Mouse (Mus musculus) hindbrain, embryonic 16.5 days (tissue): ENCODE measurements around the gene Mettl21a. TPM values are rescaled to one million over a fixed set of nuclear protein-coding genes. Genes with fewer than 3 reads are reported as not detected.
"Not testable (repeated sequence)": the region's sequence is repeated elsewhere in the genome, so short reads cannot be mapped to it uniquely, and the experiment has no call there.

Source experiments
- ATAC-seq: fragments of 200-750 bp; cut with Nextera tagmentation; 2 replicates; pipeline ENCODE4 v1.8.0; 2017; ENCODE audit warnings: moderate TSS enrichment, moderate library complexity
- H3K27ac ChIP-seq: fragments of 300-500 bp; sonication (generic); 2 replicates; pipeline ENCODE4 v1.5.1; 2014; ENCODE audit warnings: low read depth, mild to moderate bottlenecking, control low read depth, low read length, moderate library complexity
- H3K27me3 ChIP-seq: fragments of 300-500 bp; sonication (generic); replicated peaks from 2 replicates; pipeline ENCODE4 v1.6.1; 2014; ENCODE audit warnings: low read length; ENCODE audit not compliant: control insufficient read depth, insufficient read depth
- H3K36me3 ChIP-seq: fragments of 300-500 bp; sonication (generic); 2 replicates; pipeline ENCODE4 v1.6.1; 2014; ENCODE audit warnings: mild to moderate bottlenecking, low read length, moderate library complexity, mixed read lengths; ENCODE audit not compliant: control insufficient read depth, insufficient read depth
- H3K4me1 ChIP-seq: fragments of 300-500 bp; sonication (generic); 2 replicates; pipeline ENCODE4 v1.6.1; 2014; ENCODE audit warnings: low read depth, low read length; ENCODE audit not compliant: control insufficient read depth, insufficient read depth
- H3K4me2 ChIP-seq: fragments of 300-500 bp; sonication (generic); 2 replicates; pipeline ENCODE4 v1.6.1; 2014; ENCODE audit warnings: mild to moderate bottlenecking, low read length, control low read depth, moderate library complexity
- H3K4me3 ChIP-seq: fragments of 300-500 bp; sonication (generic); 2 replicates; pipeline ENCODE4 v1.5.1; 2014; ENCODE audit warnings: mild to moderate bottlenecking, low read length, control low read depth, moderate library complexity
- H3K9ac ChIP-seq: fragments of 300-500 bp; sonication (generic); 2 replicates; pipeline ENCODE4 v1.6.1; 2014; ENCODE audit warnings: low read depth, mild to moderate bottlenecking, control low read depth, low read length, moderate library complexity
- H3K9me3 ChIP-seq: fragments of 300-500 bp; sonication (generic); 2 replicates; pipeline ENCODE4 v1.6.1; 2014; ENCODE audit warnings: mild to moderate bottlenecking, low read length, moderate library complexity; ENCODE audit not compliant: control insufficient read depth
- WGBS: fragments of 180-500 bp; shearing (Covaris S2); extraction: QIAGEN DNeasy Blood & Tissue Kit; methylation state at CpG from one replicate; pipeline ENCODE4 v1.1.7; 2014; 5-methylcytosine and 5-hydroxymethylcytosine counted together
- polyA plus RNA-seq: library from polyadenylated mRNA; unstranded; fragments of >200 nt; fragmentation: Nextera tagmentation; extraction: Ambion mirVana; gene quantifications from 2 replicates; pipeline ENCODE4 v1.2.1, GENCODE M21; 2015

Gene Mettl21a
- polyA plus RNA-seq, 1 experiment from 2014 or later = 17.9 TPM

DNA sequence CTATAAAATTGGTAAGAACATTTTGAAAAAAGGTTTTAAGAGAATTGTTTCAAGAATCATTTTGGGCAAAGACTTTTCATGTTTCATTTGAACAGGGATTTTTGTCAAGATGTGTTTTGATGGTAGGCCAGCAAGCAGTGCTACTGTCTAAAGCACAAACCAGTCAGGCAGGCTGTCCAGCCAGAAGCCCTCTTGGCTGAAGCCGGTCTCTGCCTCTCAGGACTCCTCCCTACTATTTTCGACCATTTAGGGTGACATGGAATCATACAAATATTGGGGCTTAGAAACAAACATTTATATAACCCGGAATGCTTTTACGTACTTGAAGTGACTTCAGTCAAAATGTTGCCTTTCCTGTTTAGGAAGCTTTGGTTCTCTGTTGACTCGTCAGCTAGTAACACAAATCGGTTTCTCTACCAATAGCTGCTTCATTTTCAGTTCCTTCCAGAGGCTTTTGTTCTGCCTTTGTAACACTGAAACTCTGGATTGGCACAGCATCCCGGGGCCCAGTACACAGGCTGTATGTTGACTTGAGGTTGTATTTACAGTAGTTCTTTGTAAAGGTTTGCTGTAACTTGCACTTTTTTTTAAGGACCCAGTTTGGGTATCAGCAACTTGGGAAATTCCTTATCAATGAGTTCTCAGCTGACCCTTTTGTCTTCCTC is 16.5 kb downstream of the Mettl21a start:
- no peak for ATAC-seq
- Histone ChIP-seq H3K4me2 (no peak overlapping the region), H3K4me1 (no peaks in the 10 kb centered on the region), H3K27me3 (no peaks in the 10 kb centered on the region), H3K27ac (no peak overlapping the region), H3K36me3 (peaks cover 5% of the 10 kb centered on the region), H3K9me3 (no peaks in the 10 kb centered on the region), H3K9ac (no peak overlapping the region), H3K4me3 (no peak overlapping the region)
- 91% methylated on average over 7 of the region's 7 CpGs for WGBS

DNA sequence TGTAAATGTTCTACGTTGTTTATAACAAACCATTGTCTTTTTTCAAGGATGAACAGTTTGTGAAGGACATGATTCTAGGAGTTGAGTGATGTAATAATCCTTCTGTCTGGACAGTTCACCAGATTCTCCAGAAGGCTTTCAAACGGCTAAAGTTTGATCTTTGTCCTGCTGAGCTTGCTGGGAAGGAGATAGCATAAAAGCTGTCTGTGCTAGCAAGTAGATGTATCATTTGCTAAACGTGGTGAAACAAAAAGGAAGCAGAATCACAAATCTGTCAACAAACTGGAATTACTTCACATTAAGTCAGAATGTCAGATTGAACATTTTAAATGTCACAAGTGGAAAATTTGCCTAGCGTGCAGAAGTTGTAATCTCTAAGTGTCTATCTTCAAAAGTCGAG is 18.1 kb downstream of the Mettl21a start:
- Histone ChIP-seq H3K9me3 (no peaks in the 10 kb centered on the region), H3K36me3 (peaks cover 5% of the 10 kb centered on the region), H3K27me3 (no peaks in the 10 kb centered on the region), H3K4me3 (no peak overlapping the region), H3K4me2 (no peak overlapping the region), H3K9ac (no peak overlapping the region), H3K4me1 (no peaks in the 10 kb centered on the region), H3K27ac (no peak overlapping the region)
- 69% methylated on average over 5 of the region's 5 CpGs for WGBS
- ATAC-seq = no peak

DNA sequence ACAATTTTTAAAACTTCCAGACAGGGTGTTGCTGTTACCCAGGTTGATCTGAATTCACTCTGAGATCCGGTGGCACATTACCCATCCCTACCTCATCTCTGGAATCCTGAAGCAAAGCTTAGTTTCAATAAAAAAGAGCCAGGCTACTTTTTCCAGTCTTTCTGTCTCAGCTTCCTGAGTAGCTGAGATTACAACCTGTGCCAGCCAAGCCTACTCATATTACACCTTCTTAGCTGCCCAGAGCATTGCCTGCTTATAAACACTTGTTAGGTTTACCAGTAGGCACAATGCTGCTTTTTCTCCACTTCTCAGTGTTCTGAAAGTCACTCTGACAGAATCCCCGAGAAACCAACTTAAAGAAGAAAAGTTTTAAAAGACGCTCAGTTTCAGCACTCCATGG is 38.2 kb downstream of the Mettl21a start:
- H3K9me3 ChIP-seq = no peaks in the 10 kb centered on the region
- H3K9ac ChIP-seq = no peak overlapping the region
- H3K27ac ChIP-seq = no peak overlapping the region
- peaks cover 10% of the 10 kb centered on the region for H3K36me3 ChIP-seq
- no peak overlapping the region for H3K4me2 ChIP-seq
- no peak for ATAC-seq
- no peaks in the 10 kb centered on the region for H3K4me1 ChIP-seq
- no peak overlapping the region for H3K4me3 ChIP-seq
- WGBS = 94% methylated on average over 3 of the region's 3 CpGs
- no peaks in the 10 kb centered on the region for H3K27me3 ChIP-seq

DNA sequence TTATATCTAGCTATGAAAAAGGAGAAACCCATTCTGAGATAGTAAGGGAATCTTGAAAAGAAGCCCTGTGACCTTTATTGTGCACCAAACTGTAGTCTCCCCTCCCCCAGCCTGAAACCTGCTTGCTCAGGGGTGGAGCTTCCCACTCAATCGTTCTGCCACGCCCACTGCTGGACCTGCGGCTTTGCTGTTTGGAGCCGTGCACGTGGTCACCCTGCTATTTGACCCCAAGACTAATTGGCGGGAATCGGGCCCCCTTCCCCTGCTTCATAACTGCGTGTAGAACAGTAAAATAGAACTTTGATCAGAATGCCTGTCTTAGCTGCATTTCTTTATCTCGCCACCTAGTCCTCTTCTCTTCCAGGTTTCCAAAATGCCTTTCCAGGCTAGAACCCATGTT is 39.1 kb downstream of the Mettl21a start:
- H3K9me3 ChIP-seq, H3K4me2 ChIP-seq, ATAC-seq, H3K27me3 ChIP-seq, H3K4me1 ChIP-seq, H3K27ac ChIP-seq, H3K9ac ChIP-seq, H3K4me3 ChIP-seq: not testable (repeated sequence)
- peaks cover 10% of the 10 kb centered on the region for H3K36me3 ChIP-seq
- WGBS = 43% methylated on average over 9 of the region's 9 CpGs

DNA sequence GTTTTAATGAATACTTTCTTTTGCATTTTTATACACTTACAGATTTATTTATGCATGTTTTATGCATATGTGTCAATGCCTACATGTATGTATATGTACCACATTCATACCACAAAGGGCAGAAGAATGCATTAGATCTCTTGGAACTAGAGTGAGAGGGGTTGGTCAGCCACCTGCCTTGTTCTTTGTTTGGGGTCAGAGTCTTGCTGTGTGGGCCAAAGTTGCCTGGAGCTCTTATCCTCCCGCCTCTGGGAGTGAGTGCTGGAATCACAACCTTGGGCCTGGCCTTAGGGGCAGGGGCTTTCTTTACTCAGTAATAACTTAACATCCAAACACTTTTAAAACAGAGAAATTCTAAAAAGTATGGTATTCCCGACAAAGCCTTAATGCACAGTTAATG is 40.3 kb downstream of the Mettl21a start:
- Histone ChIP-seq H3K9ac (no peak overlapping the region), H3K27ac (no peak overlapping the region), H3K4me3 (no peak overlapping the region), H3K36me3 (peaks cover 6% of the 10 kb centered on the region), H3K27me3 (no peaks in the 10 kb centered on the region), H3K4me1 (no peaks in the 10 kb centered on the region), H3K4me2 (no peak overlapping the region), H3K9me3 (no peaks in the 10 kb centered on the region)
- no peak for ATAC-seq
- 58% methylated on average over 2 of the region's 2 CpGs for WGBS

DNA sequence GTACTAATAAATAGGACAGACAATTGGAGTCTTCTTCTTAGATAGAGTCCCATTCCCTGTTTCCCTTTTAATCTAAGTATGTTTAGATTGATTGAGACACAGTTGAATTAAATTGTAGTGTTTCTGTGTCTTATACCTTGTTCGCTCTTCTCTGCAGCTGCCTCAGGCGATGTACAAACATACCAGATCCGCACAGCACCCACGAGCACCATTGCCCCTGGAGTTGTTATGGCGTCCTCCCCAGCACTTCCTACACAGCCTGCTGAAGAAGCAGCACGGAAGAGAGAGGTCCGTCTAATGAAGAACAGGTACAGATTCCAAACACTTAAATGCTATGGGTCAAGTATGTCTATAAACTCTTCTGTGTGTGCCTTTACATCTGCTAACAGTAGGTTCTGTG is 41.0 kb downstream of the Mettl21a start:
- no peak overlapping the region for H3K9ac ChIP-seq
- H3K36me3 ChIP-seq = peaks cover 6% of the 10 kb centered on the region
- H3K4me2 ChIP-seq = no peak overlapping the region
- H3K27me3 ChIP-seq = no peaks in the 10 kb centered on the region
- ATAC-seq = no peak
- no peak overlapping the region for H3K27ac ChIP-seq
- no peaks in the 10 kb centered on the region for H3K4me1 ChIP-seq
- no peak overlapping the region for H3K4me3 ChIP-seq
- 86% methylated on average over 7 of the region's 7 CpGs for WGBS
- H3K9me3 ChIP-seq = no peaks in the 10 kb centered on the region

DNA sequence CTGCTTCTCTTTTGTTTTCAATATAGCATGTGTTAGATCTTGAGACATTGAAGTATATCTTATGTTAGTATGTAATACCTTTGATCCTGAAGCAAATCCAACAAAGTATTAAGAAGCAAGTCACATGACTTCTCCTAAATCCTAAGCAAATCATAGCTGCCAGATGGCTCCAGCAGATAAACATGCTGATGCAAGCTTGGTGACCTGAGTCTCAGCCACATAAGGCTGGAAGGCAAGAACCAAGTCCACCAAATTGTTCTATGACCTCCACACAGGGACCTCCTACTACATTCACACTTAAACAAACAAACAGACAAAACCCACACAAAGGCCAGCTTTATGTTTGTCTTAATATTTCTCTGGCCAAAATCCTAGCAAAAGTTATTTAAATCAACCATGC is 48.8 kb downstream of the Mettl21a start:
- Histone ChIP-seq H3K27ac (no peak overlapping the region), H3K4me1 (no peaks in the 10 kb centered on the region), H3K4me3 (no peak overlapping the region), H3K4me2 (no peak overlapping the region), H3K36me3 (peaks cover 11% of the 10 kb centered on the region), H3K27me3 (no peaks in the 10 kb centered on the region), H3K9ac (no peak overlapping the region), H3K9me3 (no peaks in the 10 kb centered on the region)
- no peak for ATAC-seq

DNA sequence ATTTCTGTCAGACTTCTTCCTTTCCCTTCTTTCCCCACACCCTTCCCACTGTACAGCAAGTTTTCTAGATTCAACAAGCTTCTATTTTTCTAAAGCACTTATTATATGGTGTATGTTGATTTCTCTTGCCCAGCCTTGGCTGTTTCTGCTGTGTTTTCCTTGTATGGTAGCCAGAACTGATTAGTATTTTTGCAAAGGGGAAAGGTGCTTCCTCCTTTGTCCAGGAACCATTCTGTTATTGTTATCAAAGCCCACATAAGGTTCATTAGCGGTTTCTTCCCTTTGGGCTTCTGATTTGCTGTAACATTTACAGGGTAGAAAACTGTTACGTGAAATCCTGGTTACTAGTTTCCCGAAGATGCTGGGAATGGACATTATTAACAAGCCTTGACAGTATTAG is 56.9 kb downstream of the Mettl21a start:
- 91% methylated on average over 3 of the region's 3 CpGs for WGBS
- Histone ChIP-seq H3K9me3 (no peaks in the 10 kb centered on the region), H3K4me2 (no peak overlapping the region), H3K27ac (no peak overlapping the region), H3K4me3 (no peak overlapping the region), H3K4me1 (no peaks in the 10 kb centered on the region), H3K36me3 (peaks cover 5% of the 10 kb centered on the region; the same call in 1 of the 2 replicates), H3K27me3 (no peaks in the 10 kb centered on the region), H3K9ac (no peak overlapping the region)
- ATAC-seq = no peak
